Mouse (Mus musculus) layer of hippocampus, postnatal 10 days (tissue): Measurements from ENCODE around the gene Ssr2. TPM values are rescaled to one million over a fixed set of nuclear protein-coding genes. Genes with fewer than 3 reads are reported as not detected.
A peak's percentile ranks its signal among the peaks of the same experiment; 100 is the strongest.

Experiments
- DNase-seq, 2 experiments: peaks; one replicate each; pipeline ENCODE4 v3.0.0; 2021; ENCODE audit warnings: low spot score in 2 of 2
- long read RNA-seq: library from polyadenylated mRNA; stranded (forward); transcript quantifications from one replicate; pipeline ENCODE4 v2.0.0, GENCODE M21; 2023
- total RNA-seq, 2 experiments: library from RNA; stranded (reverse); gene quantifications; 2 replicates each; pipeline ENCODE4 v1.2.3; 2021

The Ssr2 gene
- 100 to 1,000 TPM; 123 to 129 TPM for total RNA-seq
- long read RNA-seq, transcript Ssr2-207 (6 exons, 1,059 nt) = major isoform, 128 of 152 reads
- long read RNA-seq, transcript Ssr2-201 (5 exons, 1,189 nt) = minor isoform, 17 of 152 reads
- long read RNA-seq, partial matches to known transcripts = 3 of 152 reads
- long read RNA-seq, other reads (novel, unspliced or antisense) = 4 of 152 reads

DNA sequence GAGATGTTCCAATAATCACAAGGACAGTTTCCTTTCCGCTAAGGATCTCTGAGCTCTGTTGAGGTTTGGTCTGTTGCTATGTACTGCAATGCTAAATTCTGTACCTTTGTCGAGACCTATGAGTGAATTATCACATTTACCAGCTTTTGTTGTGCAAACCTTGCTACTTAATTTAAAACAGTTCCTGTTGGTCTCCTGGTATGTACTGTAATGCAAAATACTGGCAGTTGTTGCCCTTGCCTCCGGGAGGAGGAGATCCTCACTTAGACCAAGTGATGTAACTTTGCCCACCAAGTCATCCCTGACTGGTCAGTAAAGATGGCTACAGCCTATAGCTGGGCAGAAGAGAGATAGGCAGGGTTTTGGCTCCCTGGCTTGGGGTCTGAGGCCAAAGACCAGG, at the start of gene Ssr2:
TSS of gene Ssr2 (plus strand) at position 337 of the 400 bp plus-strand sequence.
- no peak for DNase-seq

GRCm38 (mm10) chr3:88526157-88527131, 49.2 kb upstream of the Ssr2 start:
- DNase-seq = peak; percentile 80 to 87

DNA sequence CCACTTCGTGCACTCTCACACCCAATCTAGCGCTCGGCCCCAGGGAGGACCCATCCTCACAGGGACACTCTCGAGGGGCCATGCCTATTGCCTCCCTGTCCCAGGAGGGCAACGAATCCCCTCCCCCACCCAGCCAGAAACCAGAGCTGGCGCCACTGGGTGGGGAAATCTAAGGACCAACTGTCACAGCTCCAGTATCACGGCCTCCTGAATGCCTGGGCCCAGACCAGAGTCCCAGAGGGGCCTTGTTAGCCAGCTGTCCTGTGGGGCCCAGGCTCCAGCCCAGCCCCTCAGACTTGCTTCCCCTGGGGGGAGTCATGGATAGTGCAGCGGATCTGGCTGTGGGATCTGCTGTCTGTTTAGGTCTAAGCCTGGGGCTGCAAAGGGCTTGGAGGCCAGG, 48.1 kb upstream of the Ssr2 start:
- no peak for DNase-seq

- DNase-seq = no peak
These were observed 47.0 kb upstream of the Ssr2 start for GRCm38 (mm10) chr3:88528646-88529045.

GRCm38 (mm10) chr3:88529204-88530000, 46.3 kb upstream of the Ssr2 start:
- DNase-seq = no peak

- DNase-seq = no peak
These were observed 45.4 kb upstream of the Ssr2 start for GRCm38 (mm10) chr3:88530082-88530864.

DNA sequence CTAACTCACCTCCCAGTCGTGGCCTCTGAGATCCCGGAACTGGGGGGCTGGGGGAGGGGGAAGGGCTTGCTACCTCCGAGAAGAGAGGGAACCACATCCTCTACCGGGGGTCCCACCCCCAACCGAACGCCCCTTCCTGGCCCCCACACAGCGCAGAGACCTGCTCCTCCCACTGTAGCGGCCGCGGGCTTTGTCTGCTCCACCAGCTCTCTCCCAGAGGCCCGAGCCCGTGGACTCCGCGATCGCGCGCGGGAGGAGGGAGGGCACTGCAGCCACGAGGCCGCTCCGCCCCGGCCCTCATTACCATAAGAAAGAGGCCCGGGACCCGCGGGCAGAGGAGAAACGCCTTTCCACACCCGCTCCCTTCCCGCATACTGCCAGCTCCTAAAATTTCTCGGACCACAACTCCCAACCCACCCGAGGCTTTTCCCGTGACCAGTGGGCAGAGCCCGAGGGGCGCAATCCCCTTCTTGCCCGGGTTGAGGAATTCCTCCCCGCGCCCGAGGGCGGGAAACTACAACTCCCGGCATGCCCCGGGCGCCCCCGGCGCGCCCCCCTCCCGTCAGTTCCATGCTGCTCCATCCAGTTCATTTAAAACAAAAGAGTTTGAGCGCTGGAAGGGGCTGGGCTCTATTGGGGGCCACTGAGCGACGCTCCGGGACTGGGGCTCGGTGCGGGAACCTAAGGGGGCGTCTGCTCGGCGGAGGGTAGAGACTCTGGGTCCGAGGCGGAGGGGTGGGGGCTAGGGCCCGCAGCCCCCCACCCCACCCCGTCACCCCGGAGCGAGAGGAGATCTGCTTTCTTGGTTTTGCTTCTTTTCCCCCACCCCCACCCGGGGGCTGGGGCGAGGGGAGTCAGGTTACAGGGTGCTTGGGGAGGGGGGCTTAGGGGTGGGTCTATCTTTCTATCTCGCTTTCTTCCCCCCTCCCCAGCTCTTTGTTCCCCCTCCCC, 44.1 kb upstream of the Ssr2 start:
- peak; percentile 89 to 91 for DNase-seq

GRCm38 (mm10) chr3:88532299-88532674, 43.4 kb upstream of the Ssr2 start, which contains the start of gene Mex3a:
TSS of gene Mex3a (plus strand) at chr3:88532395.
- no peak for DNase-seq

DNA sequence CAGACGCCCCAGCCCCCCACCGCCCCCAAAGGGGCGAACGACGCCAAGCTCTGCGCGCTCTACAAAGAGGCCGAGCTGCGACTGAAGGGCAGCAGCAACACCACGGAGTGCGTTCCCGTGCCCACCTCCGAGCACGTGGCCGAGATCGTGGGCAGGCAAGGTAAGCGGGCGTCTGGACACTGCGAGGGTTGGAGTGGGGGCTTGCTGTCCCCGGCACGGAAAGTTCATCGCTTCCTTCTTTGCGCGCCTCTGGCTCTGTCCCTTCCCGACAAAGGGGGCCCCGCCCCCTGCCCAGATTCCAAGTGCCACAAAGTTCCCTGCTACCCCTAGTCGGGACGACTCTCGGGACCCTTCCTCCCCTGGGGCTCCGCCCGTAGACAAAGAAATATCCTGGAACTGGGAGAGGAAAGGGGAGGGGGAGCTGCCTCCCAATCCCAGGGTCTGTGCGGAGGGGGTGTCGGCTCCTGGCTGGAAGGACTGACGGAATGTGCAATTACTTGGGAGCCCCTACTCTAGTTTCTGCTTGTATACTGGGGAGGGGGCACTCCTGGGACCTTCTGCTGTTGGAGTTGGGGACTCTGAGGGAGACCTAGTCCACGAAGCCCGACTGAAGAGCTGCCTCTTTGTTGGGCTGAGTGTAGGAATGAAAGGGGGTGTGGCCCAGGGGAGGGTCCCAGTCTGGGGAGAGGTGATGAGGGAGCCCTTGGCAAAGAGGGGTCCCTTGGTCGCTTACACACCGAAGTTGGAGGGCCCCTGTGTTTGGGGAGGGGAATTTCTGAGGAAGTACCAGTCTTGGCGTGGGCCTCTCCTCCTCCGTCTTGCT, 42.8 kb upstream of the Ssr2 start:
- peak; percentile 42 to 55 for DNase-seq

DNA sequence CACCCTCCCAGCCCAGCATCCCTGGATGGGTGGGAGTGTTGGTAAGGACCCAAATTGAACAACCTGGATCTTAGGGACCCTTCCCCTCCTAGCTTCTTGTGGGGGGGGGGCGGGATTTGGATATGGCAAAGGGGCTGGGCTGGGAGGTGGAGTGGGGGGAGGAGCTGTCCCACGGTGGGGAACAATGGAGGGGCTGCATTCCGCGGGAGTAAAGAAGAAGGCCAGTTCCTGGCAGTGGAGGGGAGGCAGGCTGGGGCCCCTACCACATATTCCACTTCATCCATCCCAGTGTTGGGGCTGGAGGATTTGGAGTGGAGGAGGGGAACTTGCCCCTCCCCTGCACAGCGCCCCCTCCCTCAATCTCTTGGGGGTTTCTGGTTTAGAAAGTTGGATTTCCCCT, 42.0 kb upstream of the Ssr2 start:
- DNase-seq = no peak

DNA sequence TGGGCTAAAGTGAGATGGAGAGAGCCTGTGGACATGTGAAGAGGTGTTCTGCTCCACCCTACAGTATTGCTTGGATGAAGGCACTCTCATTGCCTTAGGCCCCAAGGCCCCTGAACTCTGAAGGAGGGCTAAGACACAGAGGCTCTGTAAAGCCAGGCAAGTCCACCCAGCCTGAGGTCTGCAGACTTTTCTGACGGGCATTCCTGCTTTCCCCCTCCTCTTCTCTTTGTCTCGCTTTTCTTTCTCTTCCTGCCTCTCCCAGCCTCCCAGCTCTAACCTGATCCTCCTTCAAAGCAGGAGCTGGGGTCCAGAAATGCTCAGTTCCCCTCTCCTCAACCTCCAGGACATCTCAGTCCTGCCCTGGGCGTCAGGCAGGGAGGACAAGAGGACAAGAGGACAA, 40.7 kb upstream of the Ssr2 start:
- DNase-seq = no peak

DNA sequence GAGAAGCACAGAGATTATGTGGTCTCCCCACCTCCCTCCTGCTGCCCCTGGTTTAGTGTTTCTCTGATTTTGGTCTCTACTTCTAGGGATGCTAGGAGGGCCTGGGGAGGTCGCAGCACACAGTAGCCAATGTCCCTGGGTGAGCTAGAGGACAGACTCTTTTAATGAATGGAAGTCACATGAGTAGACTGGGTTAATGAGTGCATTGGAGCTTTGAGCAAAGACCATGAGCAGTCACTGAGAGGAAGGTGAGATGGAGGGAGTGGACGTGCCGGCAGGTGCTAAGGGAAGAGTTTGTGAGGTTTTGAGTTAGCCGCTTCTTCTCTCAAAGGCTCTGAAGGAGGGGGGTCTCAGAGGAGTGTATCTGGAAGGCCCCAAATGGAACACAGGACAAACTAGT, 40.1 kb upstream of the Ssr2 start:
- no peak for DNase-seq

GRCm38 (mm10) chr3:88536103-88536930, 39.4 kb upstream of the Ssr2 start:
- DNase-seq = peak; percentile 52 to 74

GRCm38 (mm10) chr3:88537146-88537545, 38.5 kb upstream of the Ssr2 start:
- DNase-seq = no peak

GRCm38 (mm10) chr3:88538271-88539145, 37.2 kb upstream of the Ssr2 start:
- DNase-seq = no peak

DNA sequence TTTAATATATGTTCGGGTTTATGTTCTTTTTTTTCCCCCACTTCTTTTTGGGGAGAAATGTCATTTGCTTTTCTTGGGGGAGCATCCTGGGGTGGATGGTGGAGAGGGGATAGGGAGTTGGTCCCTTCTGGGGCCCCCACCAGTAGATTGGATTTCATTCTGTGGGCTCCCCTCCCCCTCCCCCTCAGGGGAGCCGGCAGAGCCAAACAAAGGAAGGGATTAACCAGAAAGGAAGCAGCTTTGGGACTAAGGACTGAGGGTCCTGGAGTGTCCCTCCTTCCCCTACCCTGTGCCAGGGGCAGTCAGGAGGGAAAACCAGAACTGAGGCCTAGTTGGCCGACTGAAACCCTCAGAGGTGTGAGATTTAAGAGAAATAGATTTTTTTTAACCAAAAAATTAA, 36.3 kb upstream of the Ssr2 start:
- DNase-seq = no peak

GRCm38 (mm10) chr3:88540085-88540484, 35.6 kb upstream of the Ssr2 start:
- no peak for DNase-seq
